Mouse (Mus musculus) heart, postnatal 25 days (tissue): Measurements from ENCODE around the gene Cttnbp2. TPM values are rescaled to one million over a fixed set of nuclear protein-coding genes. Genes with fewer than 3 reads are reported as not detected.
"Not testable (repeated sequence)": the region's sequence is repeated elsewhere in the genome, so short reads cannot be mapped to it uniquely, and the experiment has no call there.

Experiments
- DNase-seq: peaks from one replicate; pipeline ENCODE4 v3.0.0; 2022; ENCODE audit warnings: low spot score
- intact Hi-C: fragments of 180-260 bp; cut with DNase I; formaldehyde crosslinking; loops from one replicate; pipeline ENCODE4 v1.15.1; 2025
- total RNA-seq, 2 experiments: library from RNA; stranded (reverse); gene quantifications; 2 replicates each; pipeline ENCODE4 v1.2.3; 2021

Cttnbp2 gene
- total RNA-seq, 2 experiments from 2014 or later, result 2.8 to 3.0 TPM

GRCm38 (mm10) chr6:18423112-18423511, 91.5 kb downstream of the Cttnbp2 start:
- intact Hi-C loops, result no loop called here
- DNase-seq, result no peak

DNA sequence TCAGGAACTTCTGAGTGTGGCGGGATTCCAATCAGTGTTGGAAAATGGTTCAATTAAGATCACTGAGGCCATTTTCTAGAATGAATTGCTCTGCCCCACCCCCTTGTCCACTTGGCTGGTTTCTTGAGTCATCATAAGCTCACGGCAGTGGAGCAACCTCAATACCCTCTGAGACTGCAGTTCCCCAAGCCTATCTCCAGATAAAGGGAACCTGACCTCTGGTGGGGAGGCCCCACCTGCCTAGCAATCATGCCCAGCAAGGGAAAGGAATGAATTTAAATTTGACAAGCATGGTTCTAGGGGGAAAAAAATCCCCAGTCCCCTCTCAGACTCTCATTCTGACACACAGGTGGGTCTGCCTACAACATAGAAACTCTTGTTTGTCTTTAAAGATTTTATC, 93.1 kb downstream of the Cttnbp2 start:
- DNase-seq, result no peak
- intact Hi-C loops, result no loop called here

GRCm38 (mm10) chr6:18420660-18421059, 94.0 kb downstream of the Cttnbp2 start:
- intact Hi-C loops, result no loop called here
- no peak for DNase-seq

DNA sequence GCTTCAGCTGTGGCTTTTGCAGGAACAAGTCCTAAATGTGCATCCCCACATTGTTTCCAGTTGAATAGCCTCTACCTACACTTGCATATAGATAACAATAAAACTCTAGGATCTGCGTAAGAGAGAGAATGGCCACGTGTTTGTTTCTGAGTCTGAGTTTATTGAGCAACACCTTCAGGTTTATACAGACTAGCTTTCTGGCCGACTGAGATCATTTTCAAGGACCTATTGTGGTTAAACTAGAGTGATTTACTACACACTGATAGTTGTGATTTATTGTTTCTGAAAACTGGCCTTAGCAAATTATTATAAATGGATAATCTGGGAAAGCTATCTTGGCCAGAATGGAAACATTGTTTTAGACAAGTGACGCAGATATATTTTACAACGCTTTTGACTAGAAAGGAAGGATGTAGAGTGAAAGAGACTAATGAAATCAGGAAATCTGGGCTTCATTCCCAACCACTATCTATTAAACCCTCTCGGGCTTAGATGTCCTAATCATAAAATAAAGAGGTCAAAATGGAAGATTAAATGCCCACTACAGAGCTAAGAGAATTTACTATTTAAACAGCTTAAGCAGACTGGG, 96.7 kb downstream of the Cttnbp2 start:
- DNase-seq, result no peak
- intact Hi-C loops, result loop anchor here (10.0 kb wide), 1 partner anchor 97 kb away; the partner anchor contains the start of gene Cttnbp2

- intact Hi-C loops, result loop anchor here (10.0 kb wide), 1 partner anchor 99 kb away; the partner anchor contains the start of gene Cttnbp2
- DNase-seq, result no peak
Observed at GRCm38 (mm10) chr6:18415961-18416360, 98.7 kb downstream of the Cttnbp2 start.

DNA sequence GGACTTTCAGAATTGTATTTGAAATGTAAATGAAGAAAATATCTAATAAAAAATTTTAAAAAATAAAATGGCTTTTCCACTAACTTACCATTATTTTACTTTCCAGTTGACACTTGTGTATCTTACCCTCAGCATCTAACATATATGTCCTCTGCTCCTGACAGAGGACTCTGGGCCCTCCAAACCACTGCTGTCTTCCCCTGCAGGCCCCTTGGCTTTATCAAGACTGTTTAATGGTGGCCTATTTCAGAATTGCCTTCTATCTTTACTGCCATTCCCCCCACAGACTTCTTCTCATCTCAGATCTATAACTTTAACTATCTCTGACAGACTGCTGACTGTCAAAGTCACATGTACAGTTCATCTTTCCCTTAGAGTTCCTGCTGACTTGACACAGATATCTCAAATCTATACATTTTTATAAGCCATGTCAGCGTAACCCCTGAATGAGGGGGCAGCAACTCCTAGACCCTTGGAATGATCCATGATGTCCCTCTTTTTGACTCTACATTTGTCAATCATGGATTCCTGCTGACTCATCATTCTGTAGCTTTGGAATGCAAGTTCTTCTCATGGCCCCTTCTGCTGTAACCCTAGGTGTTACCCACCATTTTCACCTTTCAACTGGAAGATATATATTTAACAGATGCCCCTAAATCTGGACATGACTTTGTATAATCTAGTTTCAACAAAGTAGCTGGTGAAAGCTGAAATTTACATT, 103.0 kb downstream of the Cttnbp2 start:
- DNase-seq, result no peak
- intact Hi-C loops, result loop anchor here (10.0 kb wide), 1 partner anchor 103 kb away; the partner anchor contains the start of gene Cttnbp2

DNA sequence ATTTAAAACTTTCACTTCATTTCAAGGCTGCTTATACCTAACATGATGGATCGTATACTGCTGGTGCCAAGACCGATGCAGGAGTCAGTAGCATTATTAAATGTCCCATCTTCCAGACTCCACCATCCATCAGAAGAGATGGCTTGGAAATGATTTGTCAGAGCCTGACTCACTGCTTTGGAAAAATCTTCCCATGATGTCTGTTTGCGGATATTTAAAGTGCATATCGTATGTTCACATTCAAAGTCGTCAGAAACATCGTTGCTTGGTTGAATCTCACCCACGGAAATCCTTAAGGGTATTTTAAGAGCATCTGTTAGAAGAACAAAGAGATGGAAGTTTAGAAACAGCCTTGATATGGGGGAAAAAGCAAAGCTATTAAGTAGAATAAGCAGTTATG, 106.2 kb downstream of the Cttnbp2 start:
- intact Hi-C loops, result no loop called here

GRCm38 (mm10) chr6:18401066-18401674, 113.5 kb downstream of the Cttnbp2 start:
- intact Hi-C loops, result loop anchor here (1.0 kb wide), 1 partner anchor 418 kb away; no protein-coding TSS in a partner anchor
- DNase-seq, result no peak

More for the DNA sequence above, 106.2 kb downstream of the Cttnbp2 start:
- DNase-seq, result no peak

DNA sequence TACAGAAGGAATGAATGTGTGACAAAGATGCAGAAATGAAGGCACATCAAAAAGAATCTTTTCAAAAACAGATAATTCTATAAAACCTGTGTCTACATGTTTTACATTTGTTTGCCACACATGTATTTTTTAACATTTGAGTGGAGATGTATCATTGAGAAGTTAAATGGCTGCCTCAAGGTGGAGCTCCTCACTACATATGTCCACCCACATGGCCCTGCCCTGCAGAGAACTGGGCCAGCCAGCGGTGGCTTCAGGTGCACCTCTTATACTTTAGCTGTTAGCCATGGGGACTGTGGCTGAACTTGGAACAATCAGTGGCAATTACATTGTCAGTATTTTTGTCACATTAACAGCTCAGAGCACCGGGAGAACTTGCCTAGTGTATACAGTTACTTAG, 133.3 kb downstream of the Cttnbp2 start:
- no peak for DNase-seq
- intact Hi-C loops, result no loop called here

DNA sequence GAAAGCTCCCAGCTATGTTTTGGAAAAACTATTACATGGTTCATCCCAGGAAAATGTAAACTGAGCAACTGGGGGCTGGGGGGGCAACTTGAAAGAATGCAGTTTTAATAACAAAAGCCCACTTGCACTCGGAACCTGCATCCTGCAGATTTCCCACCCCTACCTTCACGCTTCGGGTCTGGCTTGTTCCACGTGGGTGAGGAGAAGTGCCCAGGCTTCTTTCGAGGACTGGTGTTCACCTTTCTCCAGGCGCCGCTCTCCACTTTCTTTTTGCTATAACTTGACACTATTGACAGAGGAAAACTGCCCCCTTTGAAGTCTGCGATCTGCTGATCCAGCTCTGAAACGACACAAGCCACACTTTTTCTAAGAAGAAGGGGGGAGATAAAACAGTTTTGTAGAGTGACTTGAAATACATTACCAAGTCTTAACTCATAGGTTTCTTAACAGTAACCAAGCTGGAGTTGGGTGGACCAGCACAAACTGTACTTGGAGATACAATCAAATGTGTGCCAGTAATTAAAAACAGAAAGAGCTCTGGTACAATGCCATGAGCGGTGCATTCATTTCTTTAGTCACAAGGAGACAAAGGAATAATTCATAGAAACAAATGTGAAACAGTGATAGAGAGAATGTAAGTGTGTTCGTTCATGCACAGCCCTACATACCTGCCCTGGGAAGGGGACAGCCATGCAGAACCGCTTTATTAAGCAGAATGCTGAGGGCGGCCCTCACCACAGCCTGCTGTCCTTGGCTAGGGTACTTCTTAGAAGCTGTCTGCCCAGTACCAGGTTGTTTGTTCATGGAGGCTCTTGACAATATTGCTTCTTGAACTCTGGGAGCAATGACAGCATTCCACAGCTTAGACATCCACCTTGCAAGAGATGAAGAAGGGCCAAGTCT, 134.1 kb downstream of the Cttnbp2 start:
- intact Hi-C loops, result no loop called here
- no peak for DNase-seq

DNA sequence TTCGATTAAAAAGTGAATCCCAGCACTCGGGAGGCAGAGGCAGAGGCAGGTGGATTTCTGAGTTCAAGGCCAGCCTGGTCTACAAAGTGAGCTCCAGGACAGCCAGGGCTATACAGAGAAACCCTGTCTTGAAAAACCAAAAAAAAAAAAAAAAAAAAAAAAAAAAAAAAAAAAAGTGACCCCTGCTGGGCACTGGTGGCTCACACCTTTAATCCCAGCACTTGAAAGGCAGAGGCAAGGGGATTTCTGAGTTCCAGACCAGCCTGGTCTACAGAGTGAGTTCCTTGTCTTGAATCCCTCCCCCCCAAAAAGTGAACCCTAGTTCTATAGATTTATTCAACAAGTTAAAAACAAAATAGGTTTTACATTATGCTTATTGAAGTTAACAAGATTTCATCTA, 136.9 kb downstream of the Cttnbp2 start:
- DNase-seq, intact Hi-C loops: not testable (repeated sequence)

- intact Hi-C loops, result no loop called here
- DNase-seq, result no peak
Observed at GRCm38 (mm10) chr6:18374744-18375143, 139.9 kb downstream of the Cttnbp2 start.

DNA sequence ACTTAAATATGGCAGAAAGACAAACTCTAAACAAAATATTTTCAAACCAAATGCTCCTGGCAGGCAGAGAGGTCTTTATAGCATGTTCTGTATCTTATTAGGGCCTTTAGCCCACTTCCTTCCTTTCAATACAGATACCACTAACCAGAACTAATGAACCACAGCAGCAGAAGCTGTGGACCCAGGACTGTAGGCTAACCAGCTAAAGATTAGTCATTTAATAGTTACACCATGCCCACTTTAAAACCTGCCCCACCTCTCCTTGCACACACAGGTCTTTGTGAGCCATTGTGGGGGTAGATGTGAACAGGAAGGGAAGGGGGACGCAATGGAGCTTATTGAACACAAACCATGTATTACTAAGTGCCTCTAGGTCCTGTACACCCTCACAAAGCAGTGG, 141.0 kb downstream of the Cttnbp2 start:
- intact Hi-C loops, result loop anchor here (2.0 kb wide), 1 partner anchor 287 kb away; no protein-coding TSS in a partner anchor

DNA sequence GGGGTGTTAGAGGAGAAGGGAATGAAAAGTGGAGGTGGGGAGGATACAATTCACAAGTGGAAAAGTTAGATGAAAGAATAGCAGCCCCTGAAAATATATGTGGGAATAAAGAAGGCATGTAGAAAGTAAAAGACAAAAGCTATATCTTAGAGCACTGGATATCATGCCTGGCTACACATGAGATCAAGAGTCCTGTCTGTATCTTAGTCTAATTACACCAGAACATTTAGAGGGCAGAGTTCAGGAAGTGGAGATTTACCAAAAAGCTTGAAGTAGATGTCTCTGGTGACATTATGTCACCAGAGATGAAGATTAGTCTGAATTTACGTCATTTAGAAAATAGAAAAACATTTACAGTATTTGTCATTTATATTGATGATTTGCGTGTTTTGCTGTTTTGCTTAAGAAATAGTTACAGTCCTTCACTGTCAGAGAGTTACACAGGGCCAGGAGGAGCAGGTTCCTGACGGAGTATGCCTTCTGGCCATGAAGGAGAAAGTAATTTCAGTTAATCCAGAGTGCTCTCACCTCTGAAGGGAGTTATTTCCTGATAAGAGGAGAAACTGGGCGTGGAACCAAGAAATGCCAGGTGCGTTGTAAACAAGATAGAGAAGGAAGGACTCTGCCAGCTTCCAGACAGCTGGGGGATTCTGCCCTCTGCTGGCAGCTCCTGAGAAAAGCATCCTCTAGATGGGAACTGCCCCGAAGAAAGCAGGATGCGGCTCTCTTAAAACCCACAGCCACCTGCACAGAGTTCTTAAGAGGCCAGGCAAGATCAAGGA, 142.0 kb downstream of the Cttnbp2 start:
- intact Hi-C loops, result loop anchor here (2.0 kb wide), 1 partner anchor 286 kb away; no protein-coding TSS in a partner anchor
- DNase-seq, result peak; percentile 1

More for the DNA sequence above, 141.0 kb downstream of the Cttnbp2 start:
- no peak for DNase-seq

GRCm38 (mm10) chr6:18369723-18370122, 144.9 kb downstream of the Cttnbp2 start:
- no peak for DNase-seq
- intact Hi-C loops, result no loop called here

DNA sequence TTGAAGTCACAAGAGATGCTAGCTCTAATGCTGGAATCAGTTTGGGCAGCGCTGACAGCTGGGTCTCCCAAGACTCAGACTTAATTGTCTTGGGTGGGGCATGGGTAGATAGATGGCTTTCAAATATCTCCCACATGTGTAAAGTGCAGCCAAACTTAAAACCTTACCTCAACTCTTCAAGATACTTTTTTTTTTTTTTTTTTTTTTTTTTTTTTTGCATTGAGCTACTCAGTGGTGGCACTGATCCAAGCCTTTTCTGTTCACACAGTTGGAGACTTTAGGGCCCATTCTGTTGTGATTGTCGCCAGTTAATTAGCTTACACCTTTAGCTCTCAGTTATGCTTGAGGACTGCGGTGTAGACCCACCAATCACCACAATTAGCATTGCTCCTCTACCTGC, 145.6 kb downstream of the Cttnbp2 start:
- DNase-seq, result no peak
- intact Hi-C loops, result no loop called here

- no peak for DNase-seq
- intact Hi-C loops, result no loop called here
Observed at GRCm38 (mm10) chr6:18362232-18362631, 152.4 kb downstream of the Cttnbp2 start.

DNA sequence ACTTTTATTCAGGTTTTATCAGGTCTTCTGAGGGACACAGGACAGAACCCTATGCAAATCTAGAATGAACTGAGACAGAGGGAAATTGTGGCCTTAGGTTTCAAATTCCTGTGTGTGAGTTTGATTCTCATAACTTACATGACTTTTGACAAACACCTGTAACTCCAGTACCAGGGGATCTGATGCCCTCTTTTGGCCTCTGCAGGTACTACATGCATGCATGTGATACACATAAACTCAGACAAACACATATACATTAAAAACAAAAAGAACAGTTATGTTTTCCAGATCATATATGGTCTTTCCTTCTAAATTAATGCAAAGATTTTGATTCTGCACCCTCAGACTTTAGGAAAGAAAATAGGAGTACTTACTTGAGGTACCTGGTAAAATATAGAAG, 153.7 kb downstream of the Cttnbp2 start:
- DNase-seq, result no peak
- intact Hi-C loops, result no loop called here

DNA sequence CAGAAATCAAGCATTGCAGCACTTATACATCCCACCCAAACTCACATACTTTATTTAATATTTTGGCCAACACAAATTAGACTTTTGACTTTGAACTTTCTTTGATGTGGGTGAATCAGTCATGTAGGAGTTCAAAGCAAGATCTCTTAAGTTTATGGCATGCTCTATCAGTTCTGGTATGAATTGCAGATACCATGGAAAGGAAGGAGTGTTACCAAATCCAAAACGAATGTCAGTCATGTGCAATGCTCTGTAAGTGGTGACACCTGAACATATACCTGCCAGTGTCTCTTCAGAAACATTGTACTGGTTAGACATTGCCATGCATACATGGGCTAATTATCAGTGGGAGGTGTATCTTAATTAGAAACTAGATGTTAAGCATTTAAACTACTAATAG, 154.5 kb downstream of the Cttnbp2 start:
- intact Hi-C loops, result no loop called here

More for the DNA sequence above, 154.5 kb downstream of the Cttnbp2 start:
- DNase-seq, result no peak
